Mouse (Mus musculus) embryonic facial prominence, embryonic 13.5 days (tissue): ENCODE data around the gene Prnd. TPM values are rescaled to one million over a fixed set of nuclear protein-coding genes. Genes with fewer than 3 reads are reported as not detected.

Experiments used
- ATAC-seq: fragments of 200-750 bp; cut with Nextera tagmentation; 2 replicates; pipeline ENCODE4 v1.8.0; 2017; ENCODE audit warnings: low read depth; ENCODE audit not compliant: insufficient number of reproducible peaks, insufficient read depth, low FRiP score, low TSS enrichment
- H3K27ac ChIP-seq: fragments of 300-500 bp; sonication (generic); 2 replicates; pipeline ENCODE4 v1.5.1; 2015; ENCODE audit warnings: moderate library complexity, mild to moderate bottlenecking, inconsistent platforms
- H3K27me3 ChIP-seq: fragments of 300-500 bp; sonication (generic); 2 replicates; pipeline ENCODE4 v1.6.1; 2015; ENCODE audit warnings: mild to moderate bottlenecking, inconsistent platforms
- H3K36me3 ChIP-seq: fragments of 300-500 bp; sonication (generic); 2 replicates; pipeline ENCODE4 v1.6.1; 2015; ENCODE audit warnings: mild to moderate bottlenecking, inconsistent platforms
- H3K4me1 ChIP-seq: fragments of 300-500 bp; sonication (generic); 2 replicates; pipeline ENCODE4 v1.6.1; 2015; ENCODE audit warnings: inconsistent platforms
- H3K4me2 ChIP-seq: fragments of 300-500 bp; sonication (generic); 2 replicates; pipeline ENCODE4 v1.6.1; 2015; ENCODE audit warnings: moderate library complexity, mild to moderate bottlenecking, inconsistent platforms
- H3K4me3 ChIP-seq: fragments of 300-500 bp; sonication (generic); 2 replicates; pipeline ENCODE4 v1.5.1; 2015; ENCODE audit warnings: mild to moderate bottlenecking, inconsistent platforms
- H3K9ac ChIP-seq: fragments of 300-500 bp; sonication (generic); 2 replicates; pipeline ENCODE4 v1.6.1; 2015; ENCODE audit warnings: mild to moderate bottlenecking, inconsistent platforms
- H3K9me3 ChIP-seq: fragments of 300-500 bp; sonication (generic); 2 replicates; pipeline ENCODE4 v1.6.1; 2016; ENCODE audit warnings: inconsistent platforms
- WGBS: fragments of 180-500 bp; shearing (Covaris S2); methylation state at CpG from one replicate; pipeline ENCODE4 v1.1.7; 2015; ENCODE audit warnings: mixed read lengths; 5-methylcytosine and 5-hydroxymethylcytosine counted together
- polyA plus RNA-seq: library from polyadenylated mRNA; unstranded; fragments of >200 nt; fragmentation: Nextera tagmentation; extraction: Ambion mirVana; gene quantifications from 2 replicates; pipeline ENCODE4 v1.2.1, GENCODE M21; 2015

The Prnd gene
- 32.2 and 40.3 TPM in 2 replicates for polyA plus RNA-seq

- Histone ChIP-seq H3K36me3 (no peaks in the 10 kb centered on the region), H3K4me1 (peaks cover 27% of the 10 kb centered on the region; the same call in 1 of the 2 replicates), H3K27me3 (peaks cover 51% of the 10 kb centered on the region), H3K4me2 (peak within 1 kb of the TSS; percentile 5; the same call in 1 of the 2 replicates), H3K27ac (no peak within 1 kb of the TSS), H3K9me3 (no peaks in the 10 kb centered on the region), H3K9ac (no peak within 1 kb of the TSS), H3K4me3 (0 out of 2 replicates have a peak within 1 kb of the TSS, but pooled peaks have one; percentile 3)
- no peak for ATAC-seq
- WGBS: 10% methylated on average over 11 of the region's 11 CpGs
These were observed at the start of gene Prnd for GRCm38 (mm10) chr2:131950598-131951095. Prnd (plus strand) TSS chr2:131950861.

- no peak overlapping the region for H3K4me3 ChIP-seq
- no peak for ATAC-seq
These were observed 48.2 kb upstream of the Prnd start for GRCm38 (mm10) chr2:131902423-131902822.

DNA sequence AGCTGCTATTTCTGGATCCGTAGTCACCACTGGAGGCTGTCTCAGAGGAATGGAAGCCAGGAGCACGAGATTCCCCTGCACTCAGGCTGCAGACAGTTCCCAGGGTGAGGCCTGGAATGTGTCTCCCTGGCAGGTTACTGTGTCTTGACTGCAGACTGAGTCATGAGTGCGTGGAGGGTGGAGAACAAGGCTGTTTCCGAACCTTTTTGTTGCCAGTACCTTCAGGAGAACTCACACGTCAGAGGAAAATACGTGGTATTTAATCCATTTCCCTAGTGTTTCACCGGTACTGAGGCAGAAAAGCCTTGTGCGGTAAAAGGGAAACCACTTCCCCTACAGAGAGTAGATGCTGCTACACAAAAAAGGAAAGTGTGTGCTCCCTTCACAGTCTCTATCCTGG is 47.8 kb upstream of the Prnd start:
- no peak overlapping the region for H3K9ac ChIP-seq
- no peak overlapping the region for H3K27ac ChIP-seq
- WGBS: 45% methylated on average over 8 of the region's 8 CpGs

More at GRCm38 (mm10) chr2:131902423-131902822, 48.2 kb upstream of the Prnd start:
- H3K9ac ChIP-seq: no peak overlapping the region
- H3K4me2 ChIP-seq: no peak overlapping the region
- WGBS: 54% methylated on average over 2 of the region's 3 CpGs
- H3K9me3 ChIP-seq: no peaks in the 10 kb centered on the region
- no peaks in the 10 kb centered on the region for H3K4me1 ChIP-seq
- H3K27ac ChIP-seq: no peak overlapping the region
- H3K27me3 ChIP-seq: no peaks in the 10 kb centered on the region
- H3K36me3 ChIP-seq: no peaks in the 10 kb centered on the region

DNA sequence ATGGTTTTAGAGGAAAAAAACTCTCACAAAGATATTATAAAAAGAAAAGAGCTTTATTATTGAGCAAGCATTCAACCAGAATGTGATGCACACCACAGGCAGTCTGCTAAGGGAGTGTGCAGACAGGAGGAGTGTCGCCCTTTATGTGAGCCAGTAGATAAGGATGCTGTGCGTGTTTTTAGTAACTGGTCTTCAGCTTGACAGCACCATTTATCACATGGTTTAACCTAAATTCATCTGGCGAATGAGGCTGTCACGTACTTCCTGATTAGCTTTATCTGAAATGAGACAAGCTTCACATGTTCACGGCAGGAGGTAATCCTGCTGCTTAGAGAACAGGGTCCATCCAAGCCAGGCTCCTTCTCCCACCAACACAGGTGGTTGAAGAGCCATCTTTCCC is 45.6 kb upstream of the Prnd start:
- Histone ChIP-seq H3K4me1 (peaks cover 7% of the 10 kb centered on the region), H3K9ac (no peak overlapping the region), H3K27ac (no peak overlapping the region), H3K4me3 (no peak overlapping the region), H3K36me3 (no peaks in the 10 kb centered on the region), H3K27me3 (no peaks in the 10 kb centered on the region), H3K9me3 (no peaks in the 10 kb centered on the region), H3K4me2 (no peak overlapping the region)
- WGBS: 78% methylated on average over 5 of the region's 5 CpGs
- no peak for ATAC-seq

More for the DNA sequence above, 47.8 kb upstream of the Prnd start:
- ATAC-seq: no peak
- Histone ChIP-seq H3K9me3 (no peaks in the 10 kb centered on the region), H3K4me2 (no peak overlapping the region), H3K27me3 (no peaks in the 10 kb centered on the region), H3K4me1 (no peaks in the 10 kb centered on the region), H3K36me3 (no peaks in the 10 kb centered on the region), H3K4me3 (no peak overlapping the region)

GRCm38 (mm10) chr2:131905776-131906175 is 44.9 kb upstream of the Prnd start:
- H3K27me3 ChIP-seq: no peaks in the 10 kb centered on the region
- WGBS: 79% methylated on average over 6 of the region's 6 CpGs

GRCm38 (mm10) chr2:131906266-131906665 is 44.4 kb upstream of the Prnd start:
- no peak overlapping the region for H3K9ac ChIP-seq
- H3K4me2 ChIP-seq: no peak overlapping the region
- no peaks in the 10 kb centered on the region for H3K27me3 ChIP-seq
- H3K27ac ChIP-seq: no peak overlapping the region
- ATAC-seq: no peak
- no peaks in the 10 kb centered on the region for H3K36me3 ChIP-seq
- H3K4me1 ChIP-seq: peaks cover 14% of the 10 kb centered on the region
- WGBS: 80% methylated on average over 3 of the region's 3 CpGs
- no peaks in the 10 kb centered on the region for H3K9me3 ChIP-seq
- no peak overlapping the region for H3K4me3 ChIP-seq

More at GRCm38 (mm10) chr2:131905776-131906175, 44.9 kb upstream of the Prnd start:
- Histone ChIP-seq H3K36me3 (no peaks in the 10 kb centered on the region), H3K9ac (no peak overlapping the region), H3K27ac (no peak overlapping the region), H3K4me1 (peaks cover 9% of the 10 kb centered on the region), H3K9me3 (no peaks in the 10 kb centered on the region), H3K4me3 (no peak overlapping the region), H3K4me2 (no peak overlapping the region)
- no peak for ATAC-seq

DNA sequence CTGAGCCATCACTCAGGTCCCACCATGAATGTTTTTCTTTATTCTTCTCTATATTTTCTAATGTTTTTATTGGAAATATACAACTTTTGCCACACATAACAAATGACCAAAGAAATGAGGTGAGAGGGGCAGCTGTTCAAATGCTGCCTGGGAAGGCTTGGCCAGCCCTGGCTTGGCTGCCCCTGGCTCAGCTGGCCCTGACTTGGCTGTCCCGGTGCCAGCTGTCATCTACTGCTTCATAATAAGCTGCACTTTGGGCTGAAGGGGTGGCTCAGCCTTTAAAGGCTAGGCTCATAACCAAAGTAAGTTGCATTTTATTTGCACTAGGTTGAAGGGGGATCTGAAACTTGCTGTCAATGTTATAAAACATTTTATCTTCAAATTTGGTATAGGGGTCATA is 43.8 kb upstream of the Prnd start:
- ATAC-seq: no peak
- 83% methylated on average over 1 of the region's 1 CpGs for WGBS
- no peak overlapping the region for H3K9ac ChIP-seq

DNA sequence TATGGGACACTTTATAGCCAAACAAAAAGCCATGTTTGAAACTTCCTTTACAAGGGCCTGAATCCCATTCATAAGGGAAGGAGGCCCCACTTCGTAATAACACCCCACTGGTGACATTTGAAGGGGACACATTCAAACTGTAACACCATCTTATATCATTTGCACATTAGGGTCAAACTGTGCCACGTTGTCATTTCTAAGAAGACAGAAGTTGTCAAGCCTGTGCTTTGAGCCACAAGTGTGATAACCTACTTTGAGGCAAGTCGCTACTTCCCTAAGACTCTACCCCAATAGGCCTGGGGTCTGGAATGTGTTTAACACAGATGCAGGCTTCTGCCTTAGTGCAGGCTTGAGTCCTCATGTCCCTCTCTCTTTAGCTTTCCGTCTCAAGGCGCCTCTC is 43.4 kb upstream of the Prnd start:
- H3K9ac ChIP-seq: no peak overlapping the region
- ATAC-seq: no peak
- WGBS: 75% methylated on average over 5 of the region's 5 CpGs

More for the DNA sequence above, 43.8 kb upstream of the Prnd start:
- H3K27ac ChIP-seq: no peak overlapping the region
- H3K4me3 ChIP-seq: no peak overlapping the region
- no peaks in the 10 kb centered on the region for H3K36me3 ChIP-seq
- H3K4me1 ChIP-seq: peaks cover 18% of the 10 kb centered on the region
- no peaks in the 10 kb centered on the region for H3K27me3 ChIP-seq
- H3K9me3 ChIP-seq: no peaks in the 10 kb centered on the region
- no peak overlapping the region for H3K4me2 ChIP-seq

GRCm38 (mm10) chr2:131908351-131908861 is 42.3 kb upstream of the Prnd start:
- no peak overlapping the region for H3K4me3 ChIP-seq
- no peaks in the 10 kb centered on the region for H3K27me3 ChIP-seq
- peaks cover 18% of the 10 kb centered on the region for H3K4me1 ChIP-seq
- no peak overlapping the region for H3K27ac ChIP-seq
- no peak for ATAC-seq
- no peak overlapping the region for H3K9ac ChIP-seq
- H3K36me3 ChIP-seq: 0 out of 2 replicates have a peak, but pooled peaks cover under 1% of the 10 kb centered on the region
- no peaks in the 10 kb centered on the region for H3K9me3 ChIP-seq
- no peak overlapping the region for H3K4me2 ChIP-seq
- 78% methylated on average over 7 of the region's 7 CpGs for WGBS

More for the DNA sequence above, 43.4 kb upstream of the Prnd start:
- Histone ChIP-seq H3K36me3 (no peaks in the 10 kb centered on the region), H3K9me3 (no peaks in the 10 kb centered on the region), H3K4me2 (no peak overlapping the region), H3K27ac (no peak overlapping the region), H3K4me1 (peaks cover 18% of the 10 kb centered on the region), H3K4me3 (no peak overlapping the region), H3K27me3 (no peaks in the 10 kb centered on the region)

- H3K36me3 ChIP-seq: 0 out of 2 replicates have a peak, but pooled peaks cover 2% of the 10 kb centered on the region
- ATAC-seq: no peak
- H3K27me3 ChIP-seq: no peaks in the 10 kb centered on the region
- H3K9me3 ChIP-seq: no peaks in the 10 kb centered on the region
- 89% methylated on average over 1 of the region's 1 CpGs for WGBS
- peak overlapping the region; percentile 66 for H3K4me2 ChIP-seq
- H3K4me3 ChIP-seq: no peak overlapping the region
- H3K27ac ChIP-seq: no peak overlapping the region
- H3K9ac ChIP-seq: no peak overlapping the region
- peaks cover 18% of the 10 kb centered on the region for H3K4me1 ChIP-seq
These were observed 41.8 kb upstream of the Prnd start for GRCm38 (mm10) chr2:131908906-131909305.

DNA sequence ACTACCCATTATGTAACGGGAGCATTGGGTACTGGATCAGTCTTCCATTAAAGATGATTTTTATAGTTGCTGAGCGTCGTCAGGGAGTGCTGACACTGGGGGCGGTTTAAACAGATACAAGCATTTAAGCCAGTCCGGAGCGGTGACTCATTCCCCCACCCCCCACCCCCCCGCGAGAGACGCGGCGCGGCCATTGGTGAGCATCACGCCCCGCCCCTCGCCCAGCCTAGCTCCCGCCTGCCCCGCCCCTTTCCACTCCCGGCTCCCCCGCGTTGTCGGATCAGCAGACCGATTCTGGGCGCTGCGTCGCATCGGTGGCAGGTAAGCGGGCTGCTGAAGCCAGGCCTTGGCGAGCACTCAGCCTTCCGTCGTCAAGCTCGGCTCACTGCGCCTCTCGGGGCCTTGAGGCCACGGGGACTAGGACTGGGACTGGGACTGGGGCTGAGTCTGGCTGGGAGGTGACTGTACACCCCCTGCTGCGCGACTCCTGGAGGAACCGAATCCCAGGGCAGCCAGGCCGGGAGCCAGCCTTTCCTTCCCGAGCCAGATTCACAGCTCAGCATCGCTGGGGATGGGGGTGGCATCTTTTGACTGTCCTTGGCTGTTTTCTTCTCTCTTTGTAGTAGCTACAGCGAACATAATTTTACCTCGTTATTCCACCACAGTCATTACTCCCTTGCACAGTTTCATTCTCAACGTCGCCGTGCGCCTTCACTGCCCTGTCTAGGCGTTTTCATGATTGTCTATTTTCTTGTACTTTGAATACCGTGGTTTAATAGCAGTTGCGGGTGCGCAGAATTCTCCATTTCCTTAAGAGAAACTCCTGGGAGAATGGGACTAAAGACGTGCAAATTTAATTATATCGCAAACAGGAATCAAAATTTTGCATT is 40.7 kb upstream of the Prnd start, which contains the start of the genes Prnp and Prn:
TSS of gene Prnp (plus strand) at position 246 of the 890 bp plus-strand sequence.
TSS of gene Prn (plus strand) at position 275 of the 890 bp plus-strand sequence.
- Histone ChIP-seq H3K4me2 (peak within 1 kb of the TSS; percentile 66), H3K27ac (peak within 1 kb of the TSS; percentile 82), H3K4me3 (peak within 1 kb of the TSS; percentile 75), H3K9ac (peak within 1 kb of the TSS; percentile 80), H3K4me1 (peaks cover 18% of the 10 kb centered on the region), H3K27me3 (no peaks in the 10 kb centered on the region), H3K36me3 (0 out of 2 replicates have a peak, but pooled peaks cover 2% of the 10 kb centered on the region), H3K9me3 (no peaks in the 10 kb centered on the region)
- peak; percentile 89 for ATAC-seq
- 4% methylated on average over 52 of the region's 52 CpGs for WGBS
